Mouse (Mus musculus): ENCODE measurements around the gene Ctrc.

Ctrc gene

GRCm38 (mm10) chr4:141845999-141846398 is at the start of gene Ctrc:
Gene Ctrc (minus strand): TSS chr4:141846359.
- DNase-seq = no peak

DNA sequence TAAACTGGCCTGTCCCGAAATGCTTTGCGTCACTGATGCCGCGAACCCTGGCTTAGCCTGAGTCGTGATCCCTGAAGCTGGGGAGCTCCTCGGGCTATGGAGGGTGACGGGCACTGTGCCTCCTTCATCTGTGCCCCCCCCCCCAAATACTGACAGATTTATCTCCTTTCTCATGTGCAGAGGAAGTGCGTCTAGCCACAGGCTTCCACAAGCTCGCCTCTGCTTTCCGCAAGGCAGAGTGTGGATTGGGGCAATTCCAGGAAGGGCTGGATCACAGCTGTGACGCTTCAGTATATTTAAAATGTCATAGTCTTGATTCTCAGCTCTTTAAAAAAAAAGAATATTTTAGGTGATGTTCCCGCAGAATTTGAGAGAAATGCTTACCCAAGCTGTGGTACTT is 49.6 kb upstream of the Ctrc start:
- no peak for DNase-seq

GRCm38 (mm10) chr4:141893157-141893784 is 47.1 kb upstream of the Ctrc start:
- no peak for DNase-seq

- no peak for DNase-seq
Measured at GRCm38 (mm10) chr4:141886385-141886968, 40.3 kb upstream of the Ctrc start.

- DNase-seq = no peak
Measured at GRCm38 (mm10) chr4:141885451-141885850, 39.3 kb upstream of the Ctrc start.

- no peak for DNase-seq
Measured at GRCm38 (mm10) chr4:141882858-141883257, 36.7 kb upstream of the Ctrc start.

GRCm38 (mm10) chr4:141881950-141882349 is 35.8 kb upstream of the Ctrc start:
- DNase-seq = no peak

DNA sequence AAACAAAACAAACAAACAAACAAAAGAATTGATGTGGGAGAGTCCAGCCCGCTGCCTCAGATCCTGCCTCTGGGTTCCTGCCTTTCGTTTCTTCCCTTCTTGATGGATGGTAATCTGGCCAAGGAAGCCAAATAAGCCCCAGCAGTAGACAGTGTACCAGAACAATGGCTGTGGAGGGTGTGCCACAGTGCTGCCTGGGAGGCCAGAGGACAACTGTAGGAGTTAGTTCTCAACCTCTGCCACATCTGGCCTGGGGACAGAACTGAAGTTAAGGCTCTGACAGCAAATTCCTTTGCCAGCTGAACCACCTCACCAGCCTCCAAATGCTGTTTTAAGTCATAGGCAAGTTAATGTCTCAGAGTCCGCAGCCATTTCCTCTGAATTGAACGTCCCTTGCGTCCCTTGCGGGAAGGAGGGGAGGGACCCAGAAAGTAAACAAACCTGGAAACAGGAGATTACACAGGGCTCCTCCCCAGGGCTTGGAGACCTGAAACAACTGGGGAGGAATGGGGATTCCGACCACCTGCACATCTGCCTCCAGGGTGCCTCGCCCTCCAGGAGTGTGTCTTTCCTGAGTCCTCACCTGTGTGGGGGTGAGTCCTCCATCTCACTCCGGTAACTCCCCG is 35.2 kb upstream of the Ctrc start:
- DNase-seq = no peak

- DNase-seq = no peak
Measured at GRCm38 (mm10) chr4:141879875-141880274, 33.7 kb upstream of the Ctrc start.

- no peak for DNase-seq
Measured at GRCm38 (mm10) chr4:141879074-141879473, 32.9 kb upstream of the Ctrc start.

DNA sequence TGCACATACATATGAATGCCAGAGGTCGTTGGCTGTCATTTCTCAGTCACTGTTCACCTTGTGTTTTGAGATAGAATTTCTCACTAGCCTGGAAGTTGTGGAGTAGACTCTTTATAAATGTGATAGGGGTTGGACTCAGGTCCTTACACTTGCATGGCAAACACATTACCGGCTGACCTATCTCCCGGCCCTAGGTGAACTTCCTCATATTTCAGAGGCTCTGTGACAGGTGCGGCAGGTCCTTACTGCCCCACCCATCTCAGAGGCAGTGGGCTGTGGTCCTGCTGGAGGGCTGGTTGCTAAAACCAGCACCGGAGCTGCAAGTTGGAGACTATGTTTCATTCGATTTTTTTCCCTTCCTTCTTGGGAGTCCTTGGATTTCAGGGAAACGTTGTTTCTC is 32.5 kb upstream of the Ctrc start:
- DNase-seq = no peak

- DNase-seq = no peak
Measured at GRCm38 (mm10) chr4:141875481-141876108, 29.4 kb upstream of the Ctrc start.

- peak; percentile 79 for DNase-seq
Measured at GRCm38 (mm10) chr4:141874601-141875460, 28.7 kb upstream of the Ctrc start, which contains the start of gene Efhd2. Gene Efhd2 (minus strand): TSS chr4:141874920.

DNA sequence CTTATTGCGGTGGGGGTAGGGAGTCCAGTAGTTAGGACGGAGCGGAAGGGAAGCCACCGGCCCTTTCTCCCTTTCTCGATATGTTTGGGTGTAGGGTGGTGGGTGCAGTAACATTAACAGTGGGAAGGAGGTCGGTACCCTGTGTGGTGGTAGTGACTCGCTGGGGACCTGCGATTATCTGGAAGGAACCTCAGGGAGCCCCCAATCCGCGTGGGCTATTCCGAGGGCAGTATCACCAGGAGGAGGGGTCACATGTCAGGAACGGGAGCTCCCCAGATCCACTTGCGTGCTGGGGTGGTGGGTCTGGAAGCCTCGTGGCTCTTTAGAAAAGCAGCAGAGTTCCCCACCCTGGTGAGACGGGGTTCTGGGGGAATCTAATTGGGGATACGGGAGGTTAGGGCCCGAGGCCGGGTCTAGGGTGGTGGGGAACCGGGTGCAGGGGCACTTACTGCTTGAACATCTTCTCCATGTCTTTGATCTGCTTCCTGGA is 28.0 kb upstream of the Ctrc start:
- no peak for DNase-seq

GRCm38 (mm10) chr4:141872977-141873376 is 26.8 kb upstream of the Ctrc start:
- DNase-seq = peak; percentile 49

GRCm38 (mm10) chr4:141871909-141872308 is 25.8 kb upstream of the Ctrc start:
- peak; percentile 81 for DNase-seq

DNA sequence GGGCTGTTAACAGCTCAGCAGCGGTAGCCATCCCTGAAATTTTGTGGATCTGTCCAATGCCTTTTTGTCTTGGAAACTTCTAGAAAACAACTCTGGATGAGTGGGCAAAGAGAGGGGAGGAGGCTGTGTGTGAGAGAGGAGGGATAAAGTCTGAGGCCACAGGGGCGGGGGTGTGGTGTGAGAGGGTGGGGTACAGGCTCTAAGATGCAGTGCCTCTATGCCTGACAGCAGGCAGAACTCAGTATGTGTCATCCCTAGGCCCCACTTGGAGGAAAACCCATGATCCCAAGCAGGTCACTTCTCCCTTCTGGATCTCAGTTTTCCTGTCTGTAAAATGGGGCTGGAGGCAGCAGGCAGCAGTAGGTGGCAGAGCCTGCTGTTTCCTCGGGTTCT is 25.2 kb upstream of the Ctrc start:
- DNase-seq = peak; percentile 20

- peak; percentile 72 for DNase-seq
Measured at GRCm38 (mm10) chr4:141870666-141871332, 24.6 kb upstream of the Ctrc start.

DNA sequence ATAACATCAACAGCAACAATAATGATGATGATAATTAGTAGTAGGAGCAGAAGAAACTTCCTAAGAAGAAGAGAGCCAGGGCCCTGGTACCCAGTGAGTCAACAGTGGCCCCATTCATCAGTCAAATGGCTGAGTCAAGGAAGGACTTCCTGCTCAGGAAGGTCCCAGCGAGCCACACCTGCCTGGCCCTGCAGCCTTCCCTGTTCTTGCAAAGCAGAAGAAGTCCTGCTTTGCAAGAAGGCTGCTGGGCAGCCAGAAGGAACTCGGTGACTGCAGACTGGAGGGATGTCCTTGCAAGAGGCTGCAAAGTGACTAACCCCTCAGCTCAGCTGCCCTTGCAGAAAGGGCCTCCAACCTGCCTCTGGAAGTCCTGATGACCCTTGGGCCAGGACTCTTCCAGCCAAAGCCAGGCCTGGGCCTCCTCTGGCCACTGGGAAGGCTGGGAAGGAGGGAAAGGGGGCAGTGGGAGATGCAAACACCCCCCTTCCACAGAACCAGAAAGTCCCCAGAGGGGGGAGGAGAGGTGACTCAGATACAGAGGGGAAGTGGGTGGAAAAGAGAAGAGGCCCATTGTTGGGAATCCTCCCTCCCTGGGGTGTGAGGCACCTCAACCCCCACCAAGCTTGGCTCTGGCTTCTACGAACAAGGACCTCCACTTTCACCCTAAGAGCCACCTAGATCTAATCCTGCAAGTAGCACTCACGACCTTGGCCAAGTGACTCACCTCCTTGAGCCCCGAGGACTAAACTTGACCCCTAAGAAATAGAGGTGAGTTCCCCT is 23.5 kb upstream of the Ctrc start:
- DNase-seq = peak; percentile 20

GRCm38 (mm10) chr4:141868051-141868450 is 21.9 kb upstream of the Ctrc start:
- peak; percentile 35 for DNase-seq

GRCm38 (mm10) chr4:141867498-141867897 is 21.3 kb upstream of the Ctrc start:
- DNase-seq = peak; percentile 69

Measured in cerebellum, adult 11-12 months (tissue).